Mouse (Mus musculus) neutrophil, adult 83 days (primary cell): ENCODE data around the gene Gm20661. TPM values are rescaled to one million over a fixed set of nuclear protein-coding genes. Genes with fewer than 3 reads are reported as not detected.

Source experiments
- total RNA-seq, 2 experiments: library from RNA; stranded (reverse); gene quantifications; one replicate each; pipeline ENCODE4 v1.2.4; 2023

Gm20661 gene
- total RNA-seq, result not detected

DNA sequence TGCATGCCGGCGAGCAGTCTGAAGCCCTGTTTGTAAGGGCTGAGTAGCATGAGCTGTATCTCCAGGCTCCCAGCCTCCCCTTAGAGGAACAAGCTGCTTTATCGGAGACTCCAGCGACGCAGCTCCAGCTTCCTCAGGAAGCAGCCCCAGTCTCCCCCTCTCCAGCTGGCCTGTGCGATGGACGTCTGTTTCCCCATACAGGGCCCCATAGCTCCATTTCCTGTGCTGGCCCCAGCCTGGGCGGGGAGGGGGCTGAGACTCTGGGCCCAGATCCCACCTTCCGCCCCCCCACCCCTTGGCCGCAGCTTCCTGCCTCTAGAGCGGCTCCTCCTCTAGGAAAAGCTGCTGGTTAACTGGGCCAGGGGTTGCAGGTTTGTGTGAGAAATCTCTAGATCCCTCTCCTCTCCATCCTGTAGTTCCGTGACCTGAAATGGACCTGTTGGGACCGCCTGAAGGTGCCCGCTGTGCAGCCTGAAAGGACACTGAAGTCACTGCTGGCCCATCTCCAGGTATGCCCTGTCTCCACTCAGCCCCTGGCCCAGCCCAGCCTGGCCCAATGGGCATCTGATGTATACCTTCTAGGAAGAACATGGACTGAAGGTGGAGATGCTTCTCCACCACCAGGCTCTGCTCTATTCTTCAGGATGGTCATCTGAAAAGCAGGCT, at the start of gene Gm20661:
TSS of gene Gm20661 (plus strand) at position 378 of the 666 bp plus-strand sequence.

DNA sequence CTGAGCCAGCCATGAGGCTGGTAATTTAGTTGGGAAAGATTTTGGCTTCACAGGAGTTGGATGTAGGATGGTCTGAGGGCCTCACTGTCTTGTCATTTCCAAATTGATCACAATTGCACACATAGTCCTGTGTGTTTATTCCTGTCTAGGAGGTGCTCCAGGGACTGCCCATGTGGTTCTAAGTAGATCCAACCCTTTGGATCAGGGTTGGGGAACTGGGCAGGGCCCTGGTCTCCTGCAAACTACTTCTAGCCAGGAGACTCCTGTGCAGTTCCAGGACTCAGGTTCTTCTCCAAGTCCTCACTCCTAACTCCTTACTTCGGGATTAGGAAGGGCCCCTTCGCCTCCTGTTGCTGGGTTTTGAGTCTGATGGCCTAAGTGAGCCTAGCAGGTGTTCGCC, 47.5 kb upstream of the Gm20661 start, which contains the start of gene Camkv:
TSS of gene Camkv (plus strand) at position 301 of the 400 bp plus-strand sequence.

DNA sequence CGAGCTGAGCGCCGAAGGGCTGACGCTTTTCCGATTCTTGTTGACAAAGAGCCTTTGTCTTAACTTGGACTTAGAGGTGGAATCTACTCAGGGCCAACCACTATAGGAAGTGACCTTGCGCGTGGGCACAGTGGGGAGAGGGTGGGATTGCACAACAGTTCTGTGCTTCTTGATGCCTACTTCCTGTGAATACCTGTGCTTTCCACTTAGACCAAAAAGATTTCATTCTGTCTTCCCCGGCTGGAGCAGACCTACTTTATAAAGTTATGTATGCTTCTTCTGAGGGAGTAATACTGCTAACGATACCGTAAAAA, 33.0 kb upstream of the Gm20661 start, which contains the start of gene Traip:
TSS of gene Traip (plus strand) at position 215 of the 314 bp plus-strand sequence.

DNA sequence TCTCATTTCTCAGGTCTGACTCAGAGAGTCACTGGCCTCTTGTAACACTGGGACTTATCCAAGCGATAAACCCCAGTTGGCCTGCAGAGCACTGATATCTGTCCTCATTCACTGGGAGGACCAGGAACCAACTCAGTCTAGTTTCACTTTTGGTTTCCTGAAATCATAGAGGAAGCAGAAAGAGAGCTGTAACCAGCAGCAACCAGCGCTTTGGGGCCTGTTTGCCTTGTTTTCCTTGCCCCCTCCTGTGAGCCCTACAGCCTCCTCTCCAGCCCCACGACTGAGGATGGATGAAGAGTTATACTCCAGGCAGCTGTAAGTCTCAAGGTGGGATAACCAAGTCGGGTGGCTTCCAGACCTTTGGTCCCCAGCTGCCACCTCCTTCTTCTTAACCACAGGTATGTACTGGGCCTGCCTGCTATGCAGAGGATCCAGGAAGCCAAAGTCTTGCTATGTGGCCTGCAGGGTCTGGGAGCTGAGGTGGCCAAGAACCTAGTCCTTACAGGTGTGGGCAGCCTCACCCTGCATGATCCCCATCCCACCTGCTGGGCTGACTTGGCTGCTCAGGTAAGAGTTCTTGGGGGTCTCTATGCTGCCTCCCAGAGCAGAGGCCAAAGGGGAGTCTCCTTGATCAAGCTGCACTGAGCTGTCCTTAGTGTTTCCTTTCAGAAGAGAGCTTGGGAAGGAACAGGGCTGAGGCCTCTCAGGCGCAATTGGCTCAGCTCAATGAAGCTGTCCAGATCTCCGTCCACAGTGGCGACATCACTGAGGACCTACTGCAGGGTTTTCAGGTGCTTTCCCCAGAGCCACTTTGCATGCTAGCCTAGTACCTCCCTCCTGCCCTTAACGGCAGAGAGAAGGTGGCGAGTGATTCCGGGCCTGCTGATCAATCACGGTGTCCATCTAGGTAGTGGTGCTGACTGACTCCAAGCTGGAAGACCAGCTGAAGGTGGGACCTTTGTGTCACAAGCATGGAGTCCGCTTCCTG, 7.2 kb upstream of the Gm20661 start, which contains the start of gene Uba7:
TSS of gene Uba7 (plus strand) at position 107 of the 988 bp plus-strand sequence.

DNA sequence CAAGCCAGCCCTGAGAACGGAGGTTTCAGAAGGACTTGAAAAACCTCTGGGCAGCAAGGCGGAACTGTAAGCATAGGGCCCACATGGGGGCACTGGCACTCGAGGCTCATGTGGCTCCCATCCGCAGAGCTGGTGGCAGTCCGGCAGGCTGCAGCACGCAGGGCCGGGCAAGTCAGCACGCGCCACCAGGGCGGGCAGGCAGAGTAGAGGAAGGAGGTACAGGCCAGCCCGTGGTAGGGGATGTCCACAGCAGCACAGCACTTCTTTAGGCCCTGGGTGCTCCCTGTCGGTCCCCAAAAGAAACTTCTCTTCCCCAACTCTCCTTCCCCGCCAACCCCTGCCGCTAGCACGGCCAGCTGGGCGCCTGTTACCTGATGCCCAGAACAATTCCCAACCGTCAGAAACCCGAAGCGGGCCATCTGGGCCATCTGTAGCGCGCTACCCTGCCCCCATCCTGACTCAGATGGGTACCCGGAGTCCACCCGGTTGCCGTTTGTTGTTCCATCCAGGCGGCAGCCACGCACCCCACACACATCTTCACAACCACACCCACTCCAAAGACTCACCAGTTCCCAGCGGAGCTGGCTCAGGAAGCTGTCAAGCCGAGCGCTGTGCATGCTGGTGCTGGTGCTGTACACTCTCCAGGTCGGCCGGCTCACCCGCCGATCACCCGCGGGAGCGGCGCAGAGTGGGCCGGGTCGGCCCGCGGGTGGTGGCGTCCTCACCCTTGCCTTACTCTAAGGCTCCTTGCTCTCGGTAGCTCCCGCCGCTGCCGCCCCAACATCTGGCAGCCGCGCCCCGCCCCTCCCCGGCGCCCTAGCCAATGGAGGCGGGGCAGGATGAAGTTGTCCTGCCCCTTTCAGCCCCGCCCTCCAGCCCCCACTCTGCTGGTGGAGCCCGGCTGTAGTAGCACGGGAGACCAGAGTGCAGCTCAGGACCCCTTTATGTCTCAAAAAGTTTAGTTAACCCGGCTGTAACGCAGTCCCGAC, 2.6 kb downstream of the Gm20661 start, which contains the start of gene Inka1:
TSS of gene Inka1 (minus strand) at position 749 of the 989 bp plus-strand sequence.

DNA sequence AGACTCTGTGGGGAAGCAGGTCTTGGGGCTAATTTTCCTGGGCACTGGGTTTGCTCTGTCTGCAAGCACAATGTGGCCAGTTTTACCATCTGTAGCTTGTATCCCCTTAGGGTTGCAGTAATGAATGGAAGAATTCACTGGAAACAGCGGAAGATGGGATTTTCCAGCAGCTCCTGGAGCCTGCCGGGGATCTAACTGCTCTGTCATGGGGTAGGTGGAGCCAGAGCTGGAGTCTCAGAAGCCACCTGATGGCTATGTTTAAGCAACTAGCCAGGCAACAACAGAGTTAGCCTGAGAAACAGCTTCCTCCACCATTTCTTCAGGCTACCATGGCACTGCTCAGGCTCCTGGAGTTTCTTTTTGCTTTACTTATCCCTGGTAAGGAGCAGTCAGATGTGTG, 9.3 kb downstream of the Gm20661 start, which contains the start of gene Cdhr4:
TSS of gene Cdhr4 (plus strand) at position 301 of the 400 bp plus-strand sequence.

DNA sequence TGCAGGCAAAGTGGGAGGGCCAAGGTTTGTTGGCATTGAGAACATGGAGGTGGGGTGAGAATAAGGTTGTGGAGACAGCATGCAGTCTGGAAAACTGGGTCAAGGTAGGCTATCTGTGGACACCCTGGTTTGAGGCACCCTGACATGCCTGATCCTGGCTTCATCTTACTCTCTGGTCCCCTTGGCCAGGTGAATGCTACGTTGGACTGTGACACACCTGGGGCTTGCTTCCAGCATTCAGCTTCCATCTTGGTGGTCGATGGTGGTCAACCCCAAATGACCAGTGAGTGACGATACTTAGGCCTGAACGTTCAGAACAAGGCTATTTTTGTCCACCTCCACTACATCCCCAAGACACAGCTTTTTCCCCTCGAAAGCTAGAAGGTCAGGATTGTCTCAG, 13.2 kb downstream of the Gm20661 start, which contains the start of gene Gm20662:
TSS of gene Gm20662 (plus strand) at position 301 of the 400 bp plus-strand sequence.

DNA sequence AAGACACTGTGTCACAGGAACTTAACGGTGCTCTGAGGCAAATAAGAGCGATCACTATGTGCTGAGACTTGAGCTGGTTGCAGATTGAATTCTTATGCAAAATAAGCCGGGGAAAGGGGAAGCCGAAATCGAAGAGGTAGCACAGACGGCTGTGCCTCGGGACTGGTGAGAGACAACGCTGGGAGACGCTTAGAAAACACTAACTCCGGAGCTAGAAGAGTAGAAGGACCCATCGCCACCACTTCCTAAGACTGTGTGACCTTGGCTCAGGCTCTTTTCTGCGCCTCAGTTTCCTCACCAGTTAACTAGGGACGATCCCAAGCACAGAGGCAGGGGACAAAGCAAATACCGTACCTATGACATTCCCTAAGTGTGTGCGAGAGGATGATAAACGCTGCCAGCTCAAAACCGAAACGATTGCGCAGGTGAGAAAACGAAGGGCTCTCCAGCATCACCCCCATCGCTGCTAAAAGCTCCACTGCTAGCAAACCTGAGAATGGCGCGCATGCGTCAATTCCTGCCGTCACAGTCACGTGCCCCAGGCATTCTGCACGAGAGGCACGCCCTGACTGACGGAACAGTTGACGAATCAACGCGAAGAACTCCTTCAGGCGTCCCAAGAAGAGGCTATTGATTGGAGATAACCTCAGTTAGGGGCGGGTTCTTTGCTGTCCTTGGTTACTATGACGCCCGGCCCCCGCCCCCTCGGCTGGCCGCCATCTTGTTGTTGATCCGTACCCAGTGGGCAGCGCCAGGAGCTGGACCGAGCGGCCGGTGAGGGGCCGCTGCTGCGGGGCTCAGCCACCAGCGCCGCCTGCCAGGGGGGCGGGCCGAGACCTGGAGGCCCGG, 19.3 kb downstream of the Gm20661 start, which contains the start of gene Ip6k1:
TSS of gene Ip6k1 (plus strand) at position 580 of the 849 bp plus-strand sequence.

Other genes with a start within 250 kb of the Gm20661 start
- gene Rbm5, start 212.1 kb upstream of the Gm20661 start, total RNA-seq, result 100 to 1,000 TPM; 182 to 203 TPM
- 10 to 100 TPM; 60.4 to 61.5 TPM for gene Rbm6, start 109.8 kb upstream of the Gm20661 start, total RNA-seq
- 10 to 100 TPM in 1 of 2 experiments, 1 to 10 TPM in 1; 9.6 to 10.5 TPM for gene Mon1a, start 94.9 kb upstream of the Gm20661 start, total RNA-seq
- 1 to 10 TPM; 1.4 to 2.2 TPM for gene Mst1r, start 76.2 kb upstream of the Gm20661 start, total RNA-seq
- gene Actl11, start 54.6 kb upstream of the Gm20661 start, total RNA-seq, result not detected
- not detected for gene Camkv, start 47.4 kb upstream of the Gm20661 start, total RNA-seq
- gene Traip, start 32.9 kb upstream of the Gm20661 start, total RNA-seq, result 10 to 100 TPM; 13.1 to 17.7 TPM
- gene Uba7, start 7.6 kb upstream of the Gm20661 start, total RNA-seq, result 10 to 100 TPM; 63.0 to 83.7 TPM
- 1 to 10 TPM; 2.4 to 2.7 TPM for gene Inka1, start 2.8 kb downstream of the Gm20661 start, total RNA-seq
- 1 to 10 TPM in 1 of 2 experiments, under 1 TPM in 1; 0.44 to 1.6 TPM for gene Cdhr4, start 9.4 kb downstream of the Gm20661 start, total RNA-seq
- 1 to 10 TPM in 1 of 2 experiments, not detected in 1; 1.1 TPM for gene Gm20662, start 13.3 kb downstream of the Gm20661 start, total RNA-seq
- 100 to 1,000 TPM; 105 to 113 TPM for gene Ip6k1, start 19.4 kb downstream of the Gm20661 start, total RNA-seq
- 10 to 100 TPM; 18.7 to 19.0 TPM for gene Gmppb, start 66.2 kb downstream of the Gm20661 start, total RNA-seq
- 1 to 10 TPM; 3.6 to 4.6 TPM for gene Amigo3, start 70.1 kb downstream of the Gm20661 start, total RNA-seq
- under 1 TPM; 0.37 to 0.93 TPM for gene Mst1, start 97.4 kb downstream of the Gm20661 start, total RNA-seq
- gene Rnf123, start 100.3 kb downstream of the Gm20661 start, total RNA-seq, result 10 to 100 TPM; 49.7 to 65.9 TPM
- 10 to 100 TPM; 54.8 to 67.8 TPM for gene Apeh, start 111.5 kb downstream of the Gm20661 start, total RNA-seq
- under 1 TPM; 0.68 to 0.94 TPM for gene Bsn, start 207.3 kb downstream of the Gm20661 start, total RNA-seq